Mouse (Mus musculus) lung, postnatal 36 days (tissue): ENCODE results near the gene Tmem56.
A peak's percentile ranks its signal among the peaks of the same experiment; 100 is the strongest.

Source experiments
- DNase-seq: peaks from one replicate; pipeline ENCODE4 v3.0.0; 2022; ENCODE audit warnings: mixed read lengths

The Tmem56 gene

GRCm38 (mm10) chr3:121224763-121225162 is 58.1 kb downstream of the Tmem56 start:
- DNase-seq: no peak

DNA sequence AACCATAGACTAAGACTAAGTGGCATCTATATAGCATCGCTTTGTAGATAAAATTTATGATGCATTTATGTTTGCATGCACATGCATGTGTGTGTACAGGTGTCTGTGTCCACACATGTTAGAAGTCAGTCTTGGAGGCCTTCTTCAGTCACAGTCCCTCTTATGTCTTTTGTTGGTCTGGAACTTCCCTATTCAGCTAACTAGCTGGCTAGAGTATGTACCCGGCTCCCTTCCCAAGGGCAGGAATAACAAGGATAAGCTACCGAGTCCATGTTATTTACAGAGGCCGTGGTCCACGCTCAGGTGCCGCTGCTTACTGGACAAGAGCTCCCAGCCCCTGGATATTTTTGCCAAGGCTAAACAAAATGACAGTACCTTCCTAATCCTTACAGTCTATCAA is 58.7 kb downstream of the Tmem56 start:
- DNase-seq: no peak

DNA sequence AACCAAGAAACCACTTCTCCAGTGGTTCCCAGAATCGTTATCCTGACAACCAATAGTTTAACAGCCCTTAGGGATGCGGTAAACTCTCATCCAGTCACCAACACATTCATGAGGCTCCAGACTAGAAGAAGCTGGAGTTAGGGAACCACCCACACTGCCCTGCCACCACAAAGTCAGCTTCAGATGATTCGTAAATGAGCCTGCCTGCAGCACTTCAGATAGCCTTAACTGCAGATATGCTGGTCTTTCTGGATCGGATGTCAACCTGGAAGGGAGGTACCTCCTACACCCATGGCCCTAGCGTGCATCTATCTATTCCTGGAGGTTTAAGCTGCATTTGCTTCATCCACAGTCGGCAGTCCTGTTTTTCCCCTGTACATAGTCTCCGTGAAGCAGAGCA is 60.9 kb downstream of the Tmem56 start:
- no peak for DNase-seq

DNA sequence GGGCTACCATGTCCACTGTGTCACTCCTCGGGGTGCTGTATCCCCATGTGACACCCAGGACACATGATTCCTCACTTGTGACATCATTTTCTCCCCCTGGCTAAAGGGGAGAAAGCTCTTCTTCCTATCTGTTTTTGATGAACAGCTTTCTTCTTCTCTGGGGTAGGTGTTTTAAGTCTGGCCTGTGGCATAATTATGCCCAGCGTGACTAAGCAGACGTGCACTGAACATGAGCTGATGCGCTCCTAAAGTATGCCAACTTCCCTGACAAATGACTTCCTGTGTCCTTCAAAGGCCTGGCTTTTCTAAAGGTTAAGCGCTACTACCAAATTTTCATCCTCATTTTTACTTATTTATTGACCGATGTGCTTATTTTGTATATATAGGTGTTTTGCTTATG is 65.9 kb downstream of the Tmem56 start:
- no peak for DNase-seq

DNA sequence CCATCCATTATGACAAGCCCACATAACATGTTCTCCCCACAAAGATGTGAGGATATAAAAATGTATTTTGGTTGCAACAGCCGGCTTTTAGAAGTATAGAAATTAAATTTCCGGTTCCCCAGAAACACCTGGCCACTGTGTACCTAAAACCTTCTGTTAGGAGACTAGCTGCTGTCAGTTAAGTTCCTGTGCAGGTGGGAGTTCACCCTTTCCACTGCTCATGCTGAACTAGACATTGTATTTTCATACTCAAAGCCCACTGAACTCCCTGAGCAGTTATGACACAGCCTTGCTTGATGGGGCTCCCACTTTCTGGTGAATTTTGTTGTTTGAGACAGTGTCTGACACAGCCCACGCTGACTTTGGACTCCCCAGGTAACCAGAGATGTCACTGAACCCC is 69.4 kb downstream of the Tmem56 start:
- DNase-seq: no peak

GRCm38 (mm10) chr3:121212156-121212555 is 70.7 kb downstream of the Tmem56 start:
- DNase-seq: peak; percentile 27

DNA sequence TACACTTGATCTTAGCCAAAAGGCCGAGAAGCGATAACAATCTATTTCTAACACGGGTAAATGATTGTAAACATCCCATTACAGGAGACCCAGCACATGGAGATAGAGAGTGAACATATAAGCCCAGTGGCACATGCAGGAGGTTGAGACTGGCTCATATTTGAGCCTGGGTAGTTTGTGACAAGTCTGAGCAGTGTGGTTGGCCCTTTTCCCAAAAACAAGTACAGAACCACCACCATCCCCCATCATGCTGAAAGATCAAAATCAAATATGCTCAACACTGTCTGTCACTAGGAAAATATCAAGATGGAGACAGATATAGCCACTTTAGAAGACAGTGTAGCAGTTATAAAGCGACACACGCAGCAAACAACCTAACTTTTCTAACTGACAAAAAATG is 73.9 kb downstream of the Tmem56 start:
- no peak for DNase-seq

- no peak for DNase-seq
These were observed 76.6 kb downstream of the Tmem56 start for GRCm38 (mm10) chr3:121206202-121206882.

DNA sequence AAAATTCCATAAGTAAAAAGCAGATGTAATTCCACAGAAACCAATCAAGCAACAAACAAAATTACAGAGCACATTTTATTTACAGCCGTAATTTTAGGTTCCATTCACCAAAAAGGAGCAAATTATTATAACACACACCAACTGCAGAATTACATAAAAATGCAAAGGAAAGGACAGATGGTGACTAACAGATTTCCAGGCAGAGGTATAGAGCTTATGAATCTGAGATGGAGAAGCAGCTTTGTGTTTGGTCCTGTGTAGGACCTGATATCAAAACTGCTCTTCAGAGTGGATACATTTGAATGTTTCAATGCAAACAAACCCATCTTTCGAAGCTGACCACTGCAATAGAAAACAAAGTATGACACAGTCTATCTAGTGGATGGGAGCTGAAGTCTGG is 80.3 kb downstream of the Tmem56 start:
- no peak for DNase-seq

- DNase-seq: peak; percentile 61
These were observed 81.7 kb downstream of the Tmem56 start for GRCm38 (mm10) chr3:121201012-121201747.

- peak; percentile 59 for DNase-seq
These were observed 93.7 kb downstream of the Tmem56 start for GRCm38 (mm10) chr3:121189199-121189598.

- no peak for DNase-seq
These were observed 95.4 kb downstream of the Tmem56 start for GRCm38 (mm10) chr3:121187510-121187909.

GRCm38 (mm10) chr3:121186925-121187324 is 96.0 kb downstream of the Tmem56 start:
- DNase-seq: peak; percentile 80

DNA sequence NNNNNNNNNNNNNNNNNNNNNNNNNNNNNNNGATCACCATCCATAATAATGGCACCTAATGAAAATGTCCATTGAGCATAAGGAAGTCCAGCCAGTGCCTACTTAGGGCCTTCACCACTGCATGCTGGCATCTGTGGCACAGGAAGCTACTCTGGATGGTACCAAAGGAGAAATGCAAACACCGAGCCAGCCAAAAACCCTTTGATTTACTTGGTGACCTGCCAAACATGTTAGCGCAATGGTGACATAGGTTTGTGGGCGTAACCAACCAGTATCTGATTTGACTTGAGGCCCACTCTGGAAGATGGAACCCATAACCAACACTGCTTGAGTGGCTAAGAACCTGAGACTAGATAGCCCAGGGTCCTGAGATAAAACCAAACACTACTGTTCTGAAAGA is 97.7 kb downstream of the Tmem56 start:
- no peak for DNase-seq

GRCm38 (mm10) chr3:121176011-121176410 is 106.9 kb downstream of the Tmem56 start:
- DNase-seq: no peak

DNA sequence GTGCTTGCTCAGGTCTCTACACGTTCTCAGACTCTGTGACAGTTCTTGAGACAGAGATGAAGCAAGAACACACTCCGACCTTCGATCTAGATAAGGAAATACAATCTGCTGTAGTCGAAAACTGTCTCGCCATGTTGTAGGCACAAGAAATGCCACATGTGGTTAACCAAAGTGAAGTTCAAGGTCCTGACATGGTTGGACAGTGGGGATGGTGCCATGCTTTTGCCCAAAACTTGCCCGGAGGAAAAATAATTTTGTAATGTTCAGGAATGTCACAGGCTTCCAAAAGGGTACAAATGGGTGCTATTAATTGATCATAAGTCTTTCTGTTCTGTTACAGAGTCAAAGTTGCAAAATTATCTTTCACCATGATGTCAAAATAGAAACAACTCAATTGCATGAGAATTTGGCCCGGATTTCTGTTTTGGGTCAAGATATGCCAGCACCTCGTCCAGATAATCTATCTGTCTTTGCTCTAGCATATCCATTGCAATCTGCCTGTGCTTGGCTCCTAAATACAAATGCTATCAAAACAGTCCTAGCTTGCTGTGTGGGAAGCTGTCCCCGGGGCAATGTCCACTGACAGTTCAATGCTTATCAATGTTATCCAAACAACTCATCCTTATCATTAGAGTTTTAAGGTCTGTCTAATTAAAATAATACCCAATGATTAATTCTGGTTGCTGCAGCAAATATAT is 108.5 kb downstream of the Tmem56 start:
- DNase-seq: no peak

- no peak for DNase-seq
These were observed 110.2 kb downstream of the Tmem56 start for GRCm38 (mm10) chr3:121172718-121173117.

DNA sequence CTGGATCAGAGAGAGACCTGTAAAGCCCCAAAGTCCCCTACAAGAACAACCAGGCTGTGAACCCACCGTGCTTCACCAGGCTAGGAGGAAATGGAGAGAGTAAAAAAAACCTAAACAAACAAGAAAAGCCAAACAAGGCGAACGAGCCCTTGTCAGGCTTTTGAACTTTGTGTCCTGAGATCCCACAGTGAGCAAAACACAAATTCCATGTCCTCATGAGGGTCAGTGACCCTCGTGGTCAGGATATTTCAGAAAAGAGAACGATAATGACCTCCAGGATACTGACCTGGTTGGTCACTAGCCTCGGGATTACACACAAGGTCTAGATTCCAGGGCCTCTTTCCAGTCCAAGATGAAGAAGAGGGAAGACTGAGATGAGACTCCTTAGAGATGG is 111.0 kb downstream of the Tmem56 start:
- DNase-seq: no peak

DNA sequence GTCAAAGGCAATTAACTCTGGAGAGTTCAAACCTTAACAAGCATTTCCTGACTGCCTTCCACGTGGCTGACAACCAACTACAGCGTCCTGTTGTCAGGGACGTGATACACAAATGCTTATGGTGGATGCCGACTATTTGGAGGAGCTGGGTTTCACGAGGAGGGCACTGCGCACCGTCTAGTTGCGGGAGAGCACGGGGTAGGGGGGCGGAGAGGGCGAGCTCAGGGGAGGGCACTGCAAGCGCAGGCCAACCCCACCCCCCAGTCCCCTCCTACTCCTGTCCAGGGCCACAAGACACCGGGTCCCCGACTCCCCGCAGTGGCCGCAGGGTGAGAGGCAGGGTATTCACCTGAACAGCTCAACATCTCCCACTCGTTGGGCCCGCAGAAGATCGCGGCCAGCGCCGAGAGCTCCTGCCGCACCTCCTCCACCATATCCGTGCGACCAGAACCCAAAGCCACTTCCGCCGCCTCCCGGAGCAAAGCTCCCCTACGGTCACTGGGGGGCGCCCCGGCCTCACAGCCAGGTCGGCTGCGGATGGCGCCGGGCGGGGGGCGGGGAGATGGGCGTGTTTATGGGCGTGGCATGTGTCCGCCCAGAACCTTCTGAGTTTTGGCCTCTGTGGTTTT is 111.5 kb downstream of the Tmem56 start, which contains the start of gene Rwdd3:
Gene Rwdd3, minus strand, starts transcription at position 453 of the 629 bp plus-strand sequence.
- peak; percentile 94 for DNase-seq

DNA sequence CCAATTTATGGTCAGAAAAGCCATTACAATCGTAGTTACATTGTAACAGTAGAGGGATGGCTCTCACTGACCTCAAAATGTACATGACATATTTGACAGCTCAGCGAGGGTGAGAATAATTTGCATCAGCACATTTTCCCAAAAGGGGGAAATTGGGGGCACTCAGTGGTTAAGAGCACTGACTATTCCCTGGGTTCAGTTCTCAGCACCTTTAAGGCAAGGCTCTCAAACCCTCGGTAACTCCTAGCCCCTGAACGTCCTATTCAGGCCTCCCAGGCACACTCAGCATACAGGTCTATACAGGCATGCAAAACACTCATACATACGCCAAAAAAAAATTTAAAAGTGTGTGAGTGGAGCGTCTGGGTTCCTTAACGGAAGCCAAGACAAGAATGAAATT is 112.3 kb downstream of the Tmem56 start:
- no peak for DNase-seq

DNA sequence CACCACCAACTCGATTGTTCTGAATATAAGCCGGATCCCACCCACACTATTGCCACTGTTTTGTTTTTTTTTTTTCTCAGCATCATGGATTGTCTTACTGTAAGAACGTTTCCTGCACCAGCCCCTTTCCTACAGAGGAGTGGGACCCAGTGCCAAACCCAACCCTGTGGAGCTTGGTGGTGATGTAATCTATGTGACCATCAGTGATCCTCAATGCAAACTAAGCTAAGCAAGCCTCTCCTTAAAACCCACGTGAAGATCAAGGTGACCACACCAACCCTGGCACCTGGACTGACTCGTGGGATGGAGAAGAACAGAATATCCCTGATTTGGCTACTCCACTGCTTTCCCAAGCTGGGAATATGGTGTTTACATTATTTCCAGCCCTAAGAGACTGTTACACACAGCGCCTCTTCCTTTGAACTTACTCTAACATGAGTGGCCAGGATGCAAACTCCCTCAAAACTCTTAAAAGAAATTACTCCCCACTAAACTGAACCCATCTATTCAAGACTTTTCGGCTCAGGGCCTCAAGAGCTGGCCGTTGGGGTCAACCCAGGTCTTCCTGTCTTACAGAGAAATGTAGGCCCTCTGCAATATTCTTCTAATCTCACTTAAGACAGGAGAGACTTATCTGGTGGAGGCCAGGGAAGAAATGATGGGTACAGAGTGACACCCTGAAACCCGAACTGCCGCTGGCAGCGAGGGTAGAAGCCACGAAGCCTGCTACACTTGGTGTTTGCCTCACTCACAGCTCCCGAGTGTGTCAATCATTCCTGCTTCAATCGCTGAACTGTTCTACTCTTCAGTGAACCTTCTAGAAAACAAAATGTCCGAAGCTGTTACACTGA is 113.6 kb downstream of the Tmem56 start:
- no peak for DNase-seq

DNA sequence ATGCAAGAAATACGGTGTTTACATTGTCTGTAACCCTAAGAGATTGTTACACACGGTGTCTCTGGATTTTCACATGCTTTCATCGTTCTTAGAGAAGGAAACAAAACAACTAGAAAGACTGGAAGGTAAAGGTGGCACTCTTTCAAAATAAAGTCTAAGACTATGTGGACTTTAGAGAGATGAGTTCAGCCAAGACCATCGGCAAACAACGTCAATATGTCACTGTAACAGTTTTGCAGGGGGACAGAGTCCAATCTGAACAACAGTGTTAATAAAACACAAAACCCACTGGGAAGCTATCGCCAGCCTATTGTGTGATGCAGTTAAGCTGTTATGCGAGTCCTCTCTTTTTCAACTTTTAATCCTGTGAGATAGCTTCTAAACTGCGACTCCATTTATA is 114.3 kb downstream of the Tmem56 start:
- DNase-seq: no peak
